Mouse (Mus musculus) lung, embryonic 15.5 days (tissue): ENCODE results near the gene Ppp1r3g. TPM values are rescaled to one million over a fixed set of nuclear protein-coding genes. Genes with fewer than 3 reads are reported as not detected.
"Not testable (repeated sequence)": the region's sequence is repeated elsewhere in the genome, so short reads cannot be mapped to it uniquely, and the experiment has no call there.

ENCODE experiments used
- ATAC-seq: fragments of 200-750 bp; cut with Nextera tagmentation; 2 replicates; pipeline ENCODE4 v1.8.0; 2017; ENCODE audit warnings: moderate number of reproducible peaks, borderline replicate concordance; ENCODE audit not compliant: low FRiP score, low TSS enrichment; ENCODE audit errors: extremely low read depth
- H3K27ac ChIP-seq: fragments of 300-500 bp; sonication (generic); 2 replicates; pipeline ENCODE4 v1.5.1; 2015; ENCODE audit warnings: moderate library complexity, mild to moderate bottlenecking, inconsistent platforms
- H3K27me3 ChIP-seq: fragments of 300-500 bp; sonication (generic); 2 replicates; pipeline ENCODE4 v1.6.1; 2015; ENCODE audit warnings: inconsistent platforms
- H3K36me3 ChIP-seq: fragments of 300-500 bp; sonication (generic); 2 replicates; pipeline ENCODE4 v1.6.1; 2015; ENCODE audit warnings: inconsistent platforms
- H3K4me1 ChIP-seq: fragments of 300-500 bp; sonication (generic); 2 replicates; pipeline ENCODE4 v1.6.1; 2015; ENCODE audit warnings: inconsistent platforms
- H3K4me2 ChIP-seq: fragments of 300-500 bp; sonication (generic); 2 replicates; pipeline ENCODE4 v1.6.1; 2015; ENCODE audit warnings: inconsistent platforms, mild to moderate bottlenecking, moderate library complexity
- H3K4me3 ChIP-seq: fragments of 300-500 bp; sonication (generic); 2 replicates; pipeline ENCODE4 v1.5.1; 2015; ENCODE audit warnings: mild to moderate bottlenecking, inconsistent platforms
- H3K9ac ChIP-seq: fragments of 300-500 bp; sonication (generic); 2 replicates; pipeline ENCODE4 v1.6.1; 2015; ENCODE audit warnings: inconsistent platforms
- H3K9me3 ChIP-seq: fragments of 300-500 bp; sonication (generic); 2 replicates; pipeline ENCODE4 v1.6.1; 2016; ENCODE audit warnings: inconsistent platforms
- WGBS: fragments of 180-500 bp; shearing (Covaris S2); methylation state at CpG from one replicate; pipeline ENCODE4 v1.1.7; 2015; 5-methylcytosine and 5-hydroxymethylcytosine counted together
- polyA plus RNA-seq: library from polyadenylated mRNA; unstranded; fragments of >200 nt; fragmentation: Nextera tagmentation; extraction: Ambion mirVana; gene quantifications from 2 replicates; pipeline ENCODE4 v1.2.1, GENCODE M21; 2015

Gene Ppp1r3g
- polyA plus RNA-seq, 1 experiment from 2014 or later, result 0.69 TPM

- Histone ChIP-seq H3K9ac (peak overlapping the region; percentile 43), H3K9me3 (no peaks in the 10 kb centered on the region), H3K27me3 (peaks cover 26% of the 10 kb centered on the region), H3K36me3 (no peaks in the 10 kb centered on the region), H3K4me3 (peak overlapping the region; percentile 60), H3K4me2 (peak overlapping the region; percentile 100), H3K27ac (no peak overlapping the region), H3K4me1 (peaks cover 12% of the 10 kb centered on the region)
- peak; percentile 43 for ATAC-seq
- WGBS, result under 1% methylated on average over 38 of the region's 38 CpGs
Observed at GRCm38 (mm10) chr13:35968131-35968718, 9.6 kb downstream of the Ppp1r3g start.

GRCm38 (mm10) chr13:35968719-35969430 lies 10.2 kb downstream of the Ppp1r3g start:
- WGBS, result 0% methylated on average over 57 of the region's 57 CpGs
- H3K4me2 ChIP-seq, result peak overlapping the region; percentile 100
- no peaks in the 10 kb centered on the region for H3K36me3 ChIP-seq
- peak overlapping the region; percentile 43 for H3K9ac ChIP-seq
- peak overlapping the region; percentile 60 for H3K4me3 ChIP-seq
- peak; percentile 80; the same call in 1 of the 2 replicates for ATAC-seq
- peaks cover 26% of the 10 kb centered on the region for H3K27me3 ChIP-seq
- no peak overlapping the region for H3K27ac ChIP-seq
- H3K4me1 ChIP-seq, result peaks cover 12% of the 10 kb centered on the region
- no peaks in the 10 kb centered on the region for H3K9me3 ChIP-seq

- peak overlapping the region; percentile 60 for H3K4me3 ChIP-seq
- no peaks in the 10 kb centered on the region for H3K9me3 ChIP-seq
- peaks cover 12% of the 10 kb centered on the region for H3K4me1 ChIP-seq
- peak overlapping the region; percentile 43 for H3K9ac ChIP-seq
- H3K36me3 ChIP-seq, result no peaks in the 10 kb centered on the region
- ATAC-seq, result no peak
- peak overlapping the region; percentile 100 for H3K4me2 ChIP-seq
- WGBS, result under 1% methylated on average over 18 of the region's 18 CpGs
- H3K27me3 ChIP-seq, result peaks cover 26% of the 10 kb centered on the region
- no peak overlapping the region for H3K27ac ChIP-seq
Observed at GRCm38 (mm10) chr13:35969431-35969721, 10.7 kb downstream of the Ppp1r3g start.

GRCm38 (mm10) chr13:35969829-35970228 lies 11.2 kb downstream of the Ppp1r3g start:
- H3K27me3 ChIP-seq, result peaks cover 26% of the 10 kb centered on the region
- H3K9me3 ChIP-seq, result no peaks in the 10 kb centered on the region
- peak overlapping the region; percentile 100 for H3K4me2 ChIP-seq
- H3K36me3 ChIP-seq, result no peaks in the 10 kb centered on the region
- H3K4me1 ChIP-seq, result peaks cover 12% of the 10 kb centered on the region
- H3K27ac ChIP-seq, result no peak overlapping the region
- H3K4me3 ChIP-seq, result peak overlapping the region; percentile 60
- no peak for ATAC-seq
- no peak overlapping the region for H3K9ac ChIP-seq
- 33% methylated on average over 9 of the region's 9 CpGs for WGBS

- no peak for ATAC-seq
- Histone ChIP-seq H3K9me3 (no peaks in the 10 kb centered on the region), H3K4me1 (no peaks in the 10 kb centered on the region), H3K4me2 (no peak overlapping the region), H3K27me3 (no peaks in the 10 kb centered on the region), H3K36me3 (no peaks in the 10 kb centered on the region), H3K4me3 (no peak overlapping the region), H3K9ac (no peak overlapping the region), H3K27ac (no peak overlapping the region)
- 91% methylated on average over 7 of the region's 7 CpGs for WGBS
Observed at GRCm38 (mm10) chr13:35976912-35977311, 18.3 kb downstream of the Ppp1r3g start.

- H3K36me3 ChIP-seq, result no peaks in the 10 kb centered on the region
- H3K4me3 ChIP-seq, result no peak overlapping the region
- H3K27ac ChIP-seq, result no peak overlapping the region
- ATAC-seq, result no peak
- WGBS, result 71% methylated on average over 4 of the region's 4 CpGs
- H3K4me1 ChIP-seq, result no peaks in the 10 kb centered on the region
- H3K9me3 ChIP-seq, result no peaks in the 10 kb centered on the region
- H3K4me2 ChIP-seq, result no peak overlapping the region
- no peaks in the 10 kb centered on the region for H3K27me3 ChIP-seq
- no peak overlapping the region for H3K9ac ChIP-seq
Observed at GRCm38 (mm10) chr13:35980471-35980870, 21.8 kb downstream of the Ppp1r3g start.

GRCm38 (mm10) chr13:35982985-35983384 lies 24.3 kb downstream of the Ppp1r3g start:
- no peak overlapping the region for H3K27ac ChIP-seq
- H3K9ac ChIP-seq, result no peak overlapping the region
- no peaks in the 10 kb centered on the region for H3K27me3 ChIP-seq
- WGBS, result 77% methylated on average over 6 of the region's 6 CpGs
- no peak; the same call in 1 of the 2 replicates for ATAC-seq
- no peaks in the 10 kb centered on the region for H3K36me3 ChIP-seq
- no peak overlapping the region for H3K4me2 ChIP-seq
- no peak overlapping the region for H3K4me3 ChIP-seq
- no peaks in the 10 kb centered on the region for H3K4me1 ChIP-seq
- no peaks in the 10 kb centered on the region for H3K9me3 ChIP-seq

- Histone ChIP-seq H3K4me2 (no peak overlapping the region), H3K4me1 (peaks cover 11% of the 10 kb centered on the region), H3K9me3 (no peaks in the 10 kb centered on the region), H3K27me3 (no peaks in the 10 kb centered on the region), H3K9ac (no peak overlapping the region), H3K36me3 (no peaks in the 10 kb centered on the region), H3K27ac (no peak overlapping the region), H3K4me3 (no peak overlapping the region)
- 75% methylated on average over 3 of the region's 3 CpGs for WGBS
- ATAC-seq, result no peak
Observed at GRCm38 (mm10) chr13:35989329-35989728, 30.7 kb downstream of the Ppp1r3g start.

DNA sequence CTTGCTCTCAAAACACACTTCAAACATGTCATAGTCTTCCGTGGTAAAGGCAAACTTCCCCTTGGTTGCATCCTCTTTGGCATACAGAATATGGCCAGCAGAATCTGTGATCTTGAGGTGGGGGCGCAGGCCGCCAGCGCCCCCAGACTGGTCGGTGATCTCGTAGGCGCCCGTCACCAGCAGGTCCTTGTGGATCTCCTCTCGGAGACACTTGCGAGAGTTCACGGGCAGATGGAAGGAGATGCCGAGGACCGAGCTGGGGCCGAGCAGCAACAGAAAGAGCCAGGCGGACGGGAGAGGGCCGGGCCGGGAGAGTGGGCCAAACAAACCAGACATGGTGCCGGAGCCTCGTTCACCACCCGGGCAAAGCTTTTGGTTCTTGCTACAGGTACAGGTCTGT lies 32.5 kb downstream of the Ppp1r3g start:
- not testable (repeated sequence) for H3K4me3 ChIP-seq, ATAC-seq, H3K27me3 ChIP-seq, H3K9me3 ChIP-seq, H3K9ac ChIP-seq, H3K4me2 ChIP-seq, H3K36me3 ChIP-seq, H3K27ac ChIP-seq
- peaks cover 27% of the 10 kb centered on the region for H3K4me1 ChIP-seq
- 95% methylated on average over 21 of the region's 21 CpGs for WGBS

DNA sequence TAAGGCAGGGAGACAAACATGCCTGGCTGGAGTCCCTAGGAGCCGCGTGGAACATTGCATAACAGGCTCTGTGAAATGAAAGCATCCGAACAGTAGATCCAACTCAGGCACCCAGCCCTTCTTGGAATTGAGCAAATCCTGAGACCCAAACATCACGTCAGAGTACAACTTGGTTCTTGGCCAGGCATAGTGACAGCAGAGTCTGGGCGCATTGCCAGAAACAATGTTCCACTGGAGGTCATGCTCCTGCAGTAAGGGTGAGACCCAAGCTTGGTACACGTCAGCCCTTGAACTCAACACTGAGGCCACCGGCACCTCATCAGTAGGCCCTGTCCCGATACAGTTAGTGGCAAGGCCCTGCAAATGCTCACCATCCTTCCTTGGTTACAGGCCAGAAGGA lies 35.4 kb downstream of the Ppp1r3g start:
- H3K9me3 ChIP-seq, result no peaks in the 10 kb centered on the region
- peak; percentile 95 for ATAC-seq
- H3K4me2 ChIP-seq, result no peak overlapping the region
- peak overlapping the region; percentile 77 for H3K27ac ChIP-seq
- 33% methylated on average over 8 of the region's 8 CpGs for WGBS
- no peak overlapping the region for H3K4me3 ChIP-seq
- no peaks in the 10 kb centered on the region for H3K36me3 ChIP-seq
- H3K27me3 ChIP-seq, result no peaks in the 10 kb centered on the region
- H3K4me1 ChIP-seq, result peaks cover 33% of the 10 kb centered on the region
- H3K9ac ChIP-seq, result no peak overlapping the region

GRCm38 (mm10) chr13:35995231-35995630 lies 36.6 kb downstream of the Ppp1r3g start:
- Histone ChIP-seq H3K4me2 (no peak overlapping the region), H3K36me3 (no peaks in the 10 kb centered on the region), H3K4me1 (peaks cover 30% of the 10 kb centered on the region), H3K27ac (peak overlapping the region; percentile 77), H3K4me3 (no peak overlapping the region), H3K9ac (no peak overlapping the region), H3K9me3 (no peaks in the 10 kb centered on the region), H3K27me3 (no peaks in the 10 kb centered on the region)
- WGBS, result 88% methylated on average over 3 of the region's 3 CpGs
- ATAC-seq, result no peak

DNA sequence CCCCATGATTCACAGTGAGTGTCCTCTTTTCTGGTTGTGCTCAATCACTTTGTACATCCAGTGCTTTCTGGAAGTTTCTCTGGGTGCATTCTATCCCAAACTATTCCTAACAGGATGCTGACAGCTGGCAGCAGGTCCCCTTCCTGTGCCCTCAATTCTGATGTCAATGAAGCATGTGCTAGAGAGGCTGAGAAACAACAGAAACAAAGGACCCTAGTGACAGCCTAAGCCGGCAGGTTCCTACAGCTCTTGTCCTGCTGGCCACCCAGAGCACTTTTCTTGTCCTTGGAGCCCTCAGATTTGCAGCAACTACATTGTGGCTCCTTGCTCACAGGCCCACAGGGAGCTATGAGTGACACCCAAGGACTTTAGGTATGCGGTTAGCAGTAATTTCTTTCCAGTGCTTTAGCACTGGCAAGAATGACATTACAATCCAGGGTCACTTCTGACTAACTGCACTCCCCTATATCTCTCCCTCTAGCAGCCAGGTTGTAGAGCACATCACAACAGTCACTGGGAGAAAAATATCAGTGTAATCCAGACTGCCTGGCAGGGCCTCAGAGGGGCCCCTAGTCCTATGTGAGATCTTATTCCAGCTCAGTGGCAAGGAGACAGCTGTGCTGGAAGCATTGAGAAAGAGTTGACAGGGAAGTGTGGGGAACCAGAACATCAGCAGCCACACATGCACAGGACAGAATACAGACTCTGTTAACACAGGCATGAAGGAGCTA lies 37.2 kb downstream of the Ppp1r3g start:
- 77% methylated on average over 2 of the region's 2 CpGs for WGBS
- ATAC-seq, result no peak
- H3K4me1 ChIP-seq, result peaks cover 30% of the 10 kb centered on the region

More for the DNA sequence above, 37.2 kb downstream of the Ppp1r3g start:
- Histone ChIP-seq H3K27ac (no peak overlapping the region), H3K4me2 (no peak overlapping the region), H3K4me3 (no peak overlapping the region), H3K9ac (no peak overlapping the region), H3K27me3 (no peaks in the 10 kb centered on the region), H3K36me3 (no peaks in the 10 kb centered on the region), H3K9me3 (no peaks in the 10 kb centered on the region)
